Mouse (Mus musculus) small intestine, adult 2 months (tissue): ENCODE results near the gene Mfap5.

ENCODE experiments used
- CTCF ChIP-seq: fragments of 200-500 bp; IDR thresholded peaks from 2 replicates; pipeline ENCODE4 v1.5.1; 2012; ENCODE audit warnings: low read depth, mild to moderate bottlenecking, control low read depth, inconsistent platforms, low read length, moderate library complexity, mixed read lengths; ENCODE audit not compliant: insufficient replicate concordance, insufficient read length; ENCODE audit errors: extremely low read depth
- POLR2A ChIP-seq: fragments of 200-500 bp; IDR thresholded peaks from 2 replicates; pipeline ENCODE4 v1.6.1; 2012; ENCODE audit warnings: low read depth, mild to moderate bottlenecking, control low read depth, inconsistent platforms, low read length, moderate library complexity

DNA sequence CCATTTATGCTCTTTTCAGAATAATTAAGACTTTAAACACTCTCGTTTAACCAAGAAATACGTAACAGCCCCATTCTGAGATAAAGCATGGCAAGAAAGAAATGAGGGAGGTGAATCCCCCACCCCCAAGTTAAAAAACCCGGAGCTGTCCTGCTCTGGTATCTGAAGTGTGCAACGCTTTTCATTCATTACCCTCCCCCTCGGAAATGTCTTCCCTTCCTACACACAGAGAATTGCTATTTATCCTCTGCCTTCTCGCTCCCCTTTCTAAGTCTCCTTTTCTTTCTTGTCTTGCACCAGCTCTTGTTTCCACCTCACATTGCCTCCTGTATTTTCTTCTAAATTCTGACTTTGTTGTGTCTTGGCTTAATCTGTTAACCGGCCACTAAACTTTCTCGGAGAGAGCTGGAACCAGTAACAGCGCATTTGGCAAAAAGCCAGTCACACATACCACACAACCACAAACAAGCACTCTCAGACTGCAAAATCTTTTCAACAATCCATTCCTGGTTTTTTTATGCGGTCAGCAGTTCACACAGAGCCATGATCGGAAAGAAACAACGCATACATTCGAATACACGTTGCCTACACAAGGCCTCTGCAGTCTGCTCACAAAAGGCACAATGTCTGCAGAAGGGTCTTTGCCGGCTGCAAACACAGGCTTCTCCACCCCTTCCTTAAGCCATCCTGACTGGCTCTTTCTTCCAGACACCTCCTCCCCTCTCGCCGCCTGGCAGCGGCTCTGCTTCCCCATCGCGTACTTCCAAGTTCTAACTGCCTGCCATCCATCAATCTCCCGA is 10.4 kb upstream of the Mfap5 start:
- TF ChIP-seq POLR2A (no peak), CTCF (no peak)
